Mouse (Mus musculus): ENCODE measurements around the gene Aox3. TPM values are rescaled to one million over a fixed set of nuclear protein-coding genes. Genes with fewer than 3 reads are reported as not detected.
A peak's percentile ranks its signal among the peaks of the same experiment; 100 is the strongest.

The Aox3 gene
- under 1 TPM; 0.22 to 0.47 TPM for total RNA-seq (2021)

DNA sequence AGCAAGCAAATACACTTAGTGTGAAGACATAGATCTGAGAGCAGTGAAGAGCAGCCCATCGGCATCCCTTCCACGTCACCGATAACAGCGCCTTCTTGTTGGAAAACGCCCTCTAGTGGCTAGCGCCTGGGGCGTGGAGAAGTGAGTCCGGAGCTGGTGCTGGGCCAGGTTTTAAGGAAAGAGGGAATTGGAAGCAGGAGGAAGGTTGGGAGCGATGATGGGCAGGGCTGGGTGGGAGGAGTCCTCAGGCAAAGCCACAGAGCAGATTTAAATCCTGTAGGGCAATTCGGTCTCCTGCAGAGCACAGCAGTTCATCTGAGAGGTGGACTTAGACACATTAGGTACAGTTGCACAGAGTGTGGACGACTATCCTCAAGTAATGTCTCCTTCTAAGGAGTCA lies at the start of gene Aox3:
Gene Aox3, plus strand, starts transcription at position 251 of the 400 bp plus-strand sequence.
- peak; percentile 74 to 84 for DNase-seq
- intact Hi-C loops (cut with DNase I), result no loop called here

DNA sequence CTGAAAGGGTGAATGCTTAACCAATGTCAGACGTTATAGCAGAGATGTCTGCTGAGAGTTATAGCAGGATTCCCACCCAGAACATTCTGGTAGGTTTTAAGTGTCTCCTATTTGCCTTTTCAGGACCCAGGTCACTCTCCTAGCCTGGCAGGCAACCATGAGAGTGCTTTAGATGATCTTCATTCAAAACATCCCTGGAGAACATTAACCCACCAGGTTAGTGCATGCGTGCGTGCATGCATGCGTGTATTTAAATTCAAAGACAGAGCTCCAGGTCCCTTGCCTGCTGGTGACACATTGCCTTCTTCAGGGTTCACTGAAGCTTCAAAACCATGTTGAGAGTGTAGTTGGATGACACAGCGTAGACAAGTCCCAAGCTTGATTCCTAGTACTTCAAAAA lies 47.8 kb upstream of the Aox3 start:
- no peak for DNase-seq
- intact Hi-C loops (cut with DNase I), result no loop called here

DNA sequence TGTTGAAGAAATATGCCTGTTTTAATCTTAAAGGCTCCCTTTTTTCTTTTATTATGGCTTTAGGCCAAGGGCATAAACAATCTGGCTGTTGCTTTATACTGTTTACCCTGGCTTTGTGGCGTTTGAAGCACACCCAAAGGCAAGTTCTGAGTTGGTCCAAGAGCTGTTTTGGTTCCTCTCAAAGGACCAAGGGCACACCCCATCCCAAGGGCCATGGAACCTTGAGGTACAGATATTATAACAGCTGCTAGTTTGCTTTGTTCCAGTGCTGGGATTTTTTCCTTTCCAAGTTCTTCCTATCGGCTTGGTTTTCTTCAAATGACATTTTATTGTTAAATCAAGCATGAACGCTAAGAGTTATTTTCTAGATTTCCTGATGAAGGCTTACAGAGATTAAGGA lies 47.3 kb upstream of the Aox3 start:
- peak; percentile 23 to 43 for DNase-seq
- intact Hi-C loops (cut with DNase I), result no loop called here

DNA sequence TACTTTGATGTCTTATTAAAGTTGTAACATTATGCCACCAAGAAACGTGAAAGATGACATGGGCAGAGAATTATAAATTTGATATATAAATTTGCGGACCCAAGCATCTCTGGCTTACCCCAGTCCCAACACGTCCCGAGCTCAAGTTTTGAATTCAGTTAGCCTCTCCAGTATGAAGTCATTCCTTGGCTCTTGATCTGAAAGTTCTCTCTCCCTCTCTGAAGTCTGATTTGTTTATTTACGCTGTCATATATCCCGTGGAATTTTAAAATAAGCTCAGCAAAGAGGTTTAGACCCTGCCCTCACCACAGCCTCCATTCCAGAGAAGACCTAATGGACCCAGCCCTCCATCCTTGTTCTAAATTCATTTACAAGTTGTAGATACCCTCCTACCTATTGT lies 43.7 kb upstream of the Aox3 start:
- intact Hi-C loops (cut with DNase I), result no loop called here

DNA sequence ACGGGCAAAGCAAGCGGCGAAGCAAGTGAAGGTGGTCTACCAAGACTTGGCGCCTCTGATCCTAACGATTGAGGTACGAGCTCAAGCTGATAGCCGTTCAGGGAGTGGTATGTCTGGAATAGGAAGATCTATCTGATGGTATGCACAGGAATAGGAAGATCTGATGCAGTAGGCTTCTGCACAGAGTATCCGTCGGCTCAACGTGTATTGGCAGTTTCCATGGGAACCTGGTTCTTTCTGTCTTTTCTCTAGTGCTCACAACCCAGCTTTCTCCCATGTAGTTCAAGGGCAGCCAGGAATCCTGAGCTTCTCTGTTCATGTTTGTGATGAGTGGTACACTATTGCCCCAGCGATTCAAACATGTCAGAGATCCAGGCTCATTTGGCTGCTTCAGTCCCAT lies 42.8 kb upstream of the Aox3 start:
- intact Hi-C loops (cut with DNase I), result no loop called here
- no peak for DNase-seq

More for the DNA sequence above, 43.7 kb upstream of the Aox3 start:
- no peak for DNase-seq

DNA sequence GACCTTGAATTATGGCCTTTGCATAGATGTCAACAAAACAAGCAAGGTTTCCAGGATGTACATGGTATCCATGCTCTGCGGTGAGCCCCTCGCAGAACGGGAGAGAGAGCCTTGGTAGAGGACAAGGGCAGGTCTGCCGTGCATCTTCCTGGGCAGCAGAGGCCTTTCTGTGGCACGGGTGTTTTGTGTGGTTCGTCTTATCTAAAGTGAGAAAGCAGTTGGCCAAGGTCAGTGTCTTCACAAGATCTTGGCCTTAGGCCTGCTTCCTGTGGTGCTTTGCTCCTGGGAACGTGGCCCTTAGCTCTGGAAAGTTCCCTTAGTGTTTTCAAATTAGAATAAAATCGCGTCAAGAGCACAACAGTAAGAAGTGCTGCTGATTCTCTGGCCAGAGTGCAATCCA lies 41.9 kb upstream of the Aox3 start:
- intact Hi-C loops (cut with DNase I), result no loop called here
- no peak for DNase-seq

DNA sequence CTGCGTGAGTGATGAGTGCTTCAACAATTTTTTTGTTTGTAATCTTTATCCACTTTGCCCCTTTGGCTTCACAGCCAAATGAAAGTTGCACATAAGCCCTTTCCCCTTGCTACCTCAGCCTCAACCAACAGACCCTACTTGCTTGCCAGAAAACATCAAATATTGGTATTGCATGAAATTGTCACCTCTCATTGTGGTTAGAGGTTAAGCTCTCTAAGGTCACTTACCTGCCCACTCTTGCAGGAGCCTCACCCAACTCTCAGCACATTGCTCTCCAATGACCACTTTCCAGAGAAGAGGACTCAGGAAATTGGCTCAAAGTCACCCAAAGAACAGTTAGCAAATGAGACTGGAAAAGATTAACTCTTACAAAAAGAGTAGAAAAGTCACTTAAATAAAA lies 41.4 kb upstream of the Aox3 start:
- no peak for DNase-seq
- intact Hi-C loops (cut with DNase I), result no loop called here

DNA sequence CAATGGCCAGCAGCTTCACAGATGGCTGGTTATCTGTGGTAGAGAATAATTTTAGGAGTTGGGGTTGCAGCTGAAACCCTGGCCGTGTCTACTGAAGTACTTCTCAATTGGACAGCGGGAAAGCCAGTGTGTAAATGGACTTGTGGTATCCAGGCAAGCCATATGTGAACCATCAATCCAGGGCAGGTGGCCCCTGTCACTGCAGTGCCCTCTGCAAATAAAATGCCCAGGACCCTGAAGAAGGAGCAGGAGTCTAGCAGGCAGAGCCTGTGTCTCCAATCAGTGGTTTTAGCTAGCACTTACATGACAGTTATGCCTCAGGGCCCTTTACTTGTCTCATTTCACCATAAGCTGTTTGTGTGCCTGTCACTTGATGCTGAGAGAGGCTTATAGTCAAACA lies 40.5 kb upstream of the Aox3 start:
- no peak for DNase-seq
- intact Hi-C loops (cut with DNase I), result no loop called here

DNA sequence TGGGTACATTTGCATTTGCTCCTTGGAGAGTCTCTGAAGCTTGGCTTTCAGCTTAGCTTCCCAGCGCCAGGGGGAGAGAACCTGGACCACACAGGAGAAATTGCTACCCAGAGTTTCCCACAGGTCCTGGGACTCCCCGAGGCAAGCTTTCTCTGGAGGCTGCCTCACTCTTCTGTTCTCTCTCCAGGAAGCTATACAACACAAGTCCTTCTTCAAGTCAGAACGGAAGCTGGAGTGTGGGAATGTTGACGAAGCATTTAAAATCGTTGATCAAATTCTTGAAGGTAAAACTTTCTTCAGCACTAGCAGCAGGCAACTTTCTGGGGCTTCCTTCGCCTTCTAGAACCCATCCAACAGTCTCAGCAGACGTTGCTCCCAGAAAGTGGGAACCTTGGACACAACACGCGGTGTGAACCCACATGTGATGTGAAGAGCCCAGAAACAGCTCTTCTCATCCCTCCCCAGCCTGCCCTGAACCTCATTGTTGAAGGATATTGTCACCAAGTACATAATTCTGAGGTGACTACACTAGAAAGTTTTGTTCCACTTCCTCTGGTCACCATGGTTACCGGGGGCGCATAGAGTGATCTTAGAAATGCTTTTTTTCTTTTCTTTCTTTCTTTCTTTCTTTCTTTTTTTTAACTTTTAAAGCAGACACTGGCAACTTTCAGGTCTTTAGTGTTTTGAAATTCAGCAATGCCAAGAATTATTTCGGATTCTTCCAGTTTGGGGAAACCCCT lies 39.8 kb upstream of the Aox3 start:
- peak; percentile 8 to 48 for DNase-seq
- intact Hi-C loops (cut with DNase I), result no loop called here

DNA sequence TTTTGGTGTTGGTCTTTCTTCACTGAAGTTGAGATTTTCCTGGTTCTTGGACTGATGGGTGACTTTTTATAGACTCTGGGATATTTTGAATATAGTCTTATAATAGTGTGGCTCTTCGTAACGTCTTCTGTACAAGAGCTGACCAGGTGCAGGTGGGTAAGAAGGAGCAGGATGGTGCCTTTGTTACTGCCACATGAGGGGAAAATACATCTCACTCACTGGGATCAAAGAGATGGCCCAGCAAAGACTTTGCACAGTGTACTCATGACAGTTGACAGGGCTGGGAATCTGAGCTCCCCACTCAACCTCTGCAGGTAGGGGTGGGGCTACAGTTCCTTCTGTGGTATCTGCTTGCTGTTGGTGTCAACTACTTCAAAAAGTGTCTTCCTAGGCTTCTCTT lies 38.7 kb upstream of the Aox3 start:
- DNase-seq, result no peak
- intact Hi-C loops (cut with DNase I), result no loop called here

DNA sequence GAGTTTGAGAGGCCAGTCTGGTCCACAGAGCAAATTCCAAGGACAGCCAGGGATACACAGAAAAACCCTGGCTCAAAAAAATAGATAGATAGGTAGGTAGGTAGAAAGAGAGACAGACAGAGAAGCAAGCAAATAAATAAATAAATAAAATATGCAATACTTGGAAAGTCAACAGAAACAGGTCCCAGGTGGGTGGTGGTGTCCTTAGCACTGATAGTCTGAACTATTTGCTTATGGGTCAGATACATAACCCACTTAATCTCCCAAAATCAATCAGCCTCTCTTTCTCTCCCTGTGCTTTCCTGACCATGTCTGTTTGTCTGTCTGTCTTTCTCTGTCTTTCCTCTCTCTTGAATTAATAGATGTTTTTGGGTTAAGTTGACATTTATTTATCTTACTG lies 35.0 kb upstream of the Aox3 start:
- DNase-seq, result no peak
- intact Hi-C loops (cut with DNase I), result no loop called here

DNA sequence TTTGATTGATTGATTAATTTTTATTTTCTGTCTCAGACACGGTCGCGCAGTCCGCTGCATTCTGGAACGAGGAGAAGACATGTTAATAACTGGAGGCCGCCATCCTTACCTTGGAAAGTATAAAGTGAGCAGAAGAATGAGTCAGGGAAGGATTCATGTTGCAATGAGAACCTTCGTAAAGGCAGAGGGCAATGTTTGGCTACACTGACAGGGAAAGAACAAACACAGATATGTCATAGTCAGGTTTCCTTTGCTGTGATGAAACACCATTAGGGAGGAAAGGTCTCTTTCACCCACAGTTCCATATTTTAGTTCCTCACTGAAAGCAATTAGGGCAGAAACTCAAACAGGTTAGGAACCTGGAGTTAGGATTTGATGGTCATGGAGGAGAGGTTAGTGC lies 34.5 kb upstream of the Aox3 start:
- DNase-seq, result no peak
- intact Hi-C loops (cut with DNase I), result no loop called here

DNA sequence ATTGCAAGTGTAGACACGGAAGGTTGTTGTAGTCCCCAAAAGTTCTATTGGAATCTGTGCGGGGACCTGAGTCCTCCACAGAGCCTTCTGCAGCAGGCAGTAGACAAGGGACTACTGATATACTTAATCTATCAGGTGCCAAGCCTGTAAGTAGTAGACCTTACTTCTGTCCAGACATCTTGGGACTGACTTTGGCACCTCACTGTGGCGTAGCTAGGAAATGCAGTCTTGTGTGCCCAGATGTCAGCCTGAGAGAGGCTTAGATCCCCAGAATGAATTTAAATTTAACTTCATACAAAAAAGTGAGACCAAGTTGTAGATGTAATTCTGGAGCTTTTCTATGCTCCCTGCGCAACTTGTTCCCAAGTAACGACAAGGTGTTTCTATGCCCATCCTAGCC lies 33.2 kb upstream of the Aox3 start:
- intact Hi-C loops (cut with DNase I), result no loop called here
- DNase-seq, result peak; percentile 18 to 24

DNA sequence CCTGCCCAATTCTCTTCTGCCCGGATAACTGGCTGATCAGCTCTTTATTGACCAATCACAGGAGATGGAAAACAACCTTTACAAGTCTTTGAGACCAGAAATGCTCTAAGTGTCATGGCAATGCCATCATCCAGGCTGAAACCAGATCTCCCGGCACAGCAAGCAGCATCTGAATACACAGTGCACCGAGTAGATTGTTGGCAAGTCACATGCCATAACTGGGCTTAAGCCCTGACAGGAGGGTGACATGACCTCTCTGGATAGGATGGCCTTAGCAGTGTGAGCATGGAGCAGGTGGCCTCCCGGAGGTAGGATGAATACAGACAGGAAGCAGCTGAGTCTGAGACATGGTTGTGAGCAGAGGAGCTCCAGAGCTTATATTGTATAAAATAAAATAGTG lies 32.5 kb upstream of the Aox3 start:
- DNase-seq, result no peak
- intact Hi-C loops (cut with DNase I), result no loop called here

DNA sequence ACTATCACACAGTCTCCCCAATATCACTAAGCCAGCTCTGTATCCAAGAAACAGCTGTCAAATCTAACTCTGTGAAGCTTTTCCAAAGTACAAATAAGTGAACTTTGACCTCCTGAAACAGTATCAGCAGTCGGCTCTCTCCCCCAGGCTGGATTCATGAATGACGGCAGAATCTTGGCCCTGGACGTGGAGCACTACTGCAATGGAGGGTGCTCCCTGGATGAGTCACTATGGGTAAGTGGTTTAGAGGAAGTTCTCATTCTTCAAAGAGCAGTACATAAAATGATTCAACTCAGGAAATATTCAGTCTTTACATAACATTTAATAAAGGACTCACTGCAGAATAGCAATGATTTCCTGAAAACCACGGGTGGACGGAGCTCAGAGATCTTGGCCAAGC lies 31.6 kb upstream of the Aox3 start:
- intact Hi-C loops (cut with DNase I), result no loop called here
- no peak for DNase-seq

DNA sequence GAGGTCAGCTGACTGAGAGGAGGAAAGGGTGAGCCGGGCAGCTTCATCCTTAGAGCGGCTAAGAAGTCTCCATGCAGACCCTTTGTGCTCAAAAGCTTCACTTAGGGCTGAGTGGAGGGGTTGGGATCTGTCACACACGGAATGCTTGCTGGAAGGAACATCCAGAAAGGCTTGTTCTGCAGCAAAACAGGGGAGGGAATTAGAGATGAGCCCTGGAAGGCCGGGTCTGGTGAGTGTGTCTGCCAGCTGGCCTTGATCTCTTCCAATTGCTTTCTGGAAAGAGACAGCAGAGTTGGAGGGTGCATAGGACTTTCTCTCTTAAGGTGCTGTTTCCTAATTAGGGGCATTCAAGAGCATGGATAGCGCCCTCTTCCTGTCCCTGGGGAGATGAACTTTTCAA lies 23.6 kb upstream of the Aox3 start:
- peak; percentile 13 to 33 for DNase-seq
- intact Hi-C loops (cut with DNase I), result no loop called here

DNA sequence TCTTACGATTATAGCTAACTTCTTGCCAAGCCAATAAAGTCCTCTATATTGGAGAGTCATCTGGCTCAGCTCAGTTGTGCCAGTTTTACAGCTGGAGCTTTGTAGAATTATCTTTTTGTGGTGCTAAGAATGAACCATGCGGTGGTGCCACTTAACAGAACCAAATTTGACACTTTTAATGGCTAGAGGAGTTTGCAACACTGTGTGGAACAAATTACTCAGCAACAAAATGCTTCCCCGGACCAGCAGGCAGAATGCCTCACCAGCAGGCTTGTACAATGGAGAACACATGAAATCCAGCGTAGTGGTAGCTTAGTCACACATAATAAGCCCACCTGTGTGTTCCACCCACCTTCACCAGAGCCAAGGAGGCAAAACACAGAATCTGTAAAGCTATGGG lies 22.7 kb upstream of the Aox3 start:
- DNase-seq, result no peak
- intact Hi-C loops (cut with DNase I), result no loop called here

DNA sequence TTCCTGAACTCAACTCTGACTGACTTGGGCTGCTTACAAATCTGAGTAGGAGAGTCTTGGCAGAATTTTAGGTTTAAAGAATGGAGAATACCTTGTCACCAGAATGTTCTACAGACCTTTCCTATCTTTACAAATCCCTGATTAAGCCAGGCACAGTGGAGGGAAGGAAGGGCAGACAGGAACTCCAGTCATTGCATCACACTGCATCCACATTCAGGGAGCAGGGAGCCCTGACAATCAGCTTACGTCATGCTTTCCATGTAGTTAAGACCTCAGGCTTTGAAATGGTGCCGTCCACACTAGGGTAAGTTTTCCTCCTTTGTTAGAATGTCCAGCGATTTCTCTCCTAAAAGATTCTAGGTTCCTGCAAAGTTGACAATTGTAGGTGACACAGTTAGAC lies 21.7 kb upstream of the Aox3 start:
- intact Hi-C loops (cut with DNase I), result no loop called here
- no peak for DNase-seq

DNA sequence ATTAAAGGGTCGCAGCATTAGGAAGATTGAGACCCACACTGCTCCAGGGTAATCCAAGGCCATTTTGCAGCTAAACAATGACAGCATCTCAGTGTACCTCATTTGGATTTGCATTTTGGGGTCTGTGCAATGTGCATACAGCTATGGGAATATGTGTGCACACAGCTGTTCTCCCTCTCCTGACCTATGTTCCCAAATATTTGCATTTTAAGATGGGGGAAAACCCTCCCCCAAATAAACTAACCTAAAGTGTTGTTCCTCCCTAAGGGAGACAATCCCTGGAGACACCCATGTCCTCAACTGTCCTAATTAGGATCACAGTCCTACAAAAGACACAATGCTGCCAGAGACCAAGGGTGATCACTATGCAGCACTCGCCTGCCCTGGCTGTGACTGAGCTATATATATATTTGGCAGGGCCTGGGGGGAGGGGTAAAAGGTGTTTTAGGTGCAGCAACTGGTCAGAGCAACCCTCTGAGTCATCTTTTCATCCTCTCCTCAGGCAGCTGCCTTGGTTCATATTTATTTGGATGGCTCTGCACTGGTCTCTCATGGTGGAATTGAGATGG lies 20.9 kb upstream of the Aox3 start:
- DNase-seq, result no peak
- intact Hi-C loops (cut with DNase I), result no loop called here

DNA sequence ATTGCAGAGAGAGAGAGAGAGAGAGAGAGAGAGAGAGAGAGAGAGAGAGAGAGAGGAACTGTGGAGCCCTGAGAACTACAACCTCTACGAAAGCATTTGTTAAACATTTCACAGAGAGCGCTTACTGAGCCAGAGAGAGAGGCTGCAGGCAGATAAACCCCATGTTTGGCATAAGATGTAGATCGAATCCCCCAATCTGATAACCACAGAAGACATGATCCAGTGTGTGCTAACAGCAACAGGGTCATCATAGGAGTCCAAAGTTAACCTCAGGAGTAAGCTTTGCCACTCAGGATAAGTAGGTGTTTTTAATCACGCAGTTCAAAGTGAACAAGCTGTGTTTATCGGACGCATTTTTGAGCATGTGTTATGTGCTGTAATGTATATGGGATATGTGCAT lies 15.6 kb upstream of the Aox3 start:
- no peak for DNase-seq
- intact Hi-C loops (cut with DNase I), result no loop called here

DNA sequence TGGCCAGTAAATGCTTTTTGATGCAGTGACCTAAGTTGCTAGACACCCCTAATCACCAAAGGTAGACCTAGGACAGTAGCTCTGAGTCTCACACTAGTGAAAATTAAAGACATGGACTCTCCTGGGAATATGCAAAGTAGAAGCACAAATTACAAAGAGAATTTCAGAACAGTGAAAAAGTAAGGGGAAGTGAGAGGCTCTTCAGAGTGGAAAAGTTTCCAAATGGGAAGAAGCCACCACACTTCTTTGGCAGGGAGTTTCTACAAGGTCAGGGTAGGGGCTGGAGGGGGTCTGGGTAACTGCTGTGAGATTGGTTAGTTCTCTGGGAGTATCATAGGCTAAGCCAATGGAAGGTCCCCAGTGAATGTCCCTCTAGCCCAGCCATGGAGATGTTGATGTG lies 13.8 kb upstream of the Aox3 start:
- no peak for DNase-seq
- intact Hi-C loops (cut with DNase I), result no loop called here

DNA sequence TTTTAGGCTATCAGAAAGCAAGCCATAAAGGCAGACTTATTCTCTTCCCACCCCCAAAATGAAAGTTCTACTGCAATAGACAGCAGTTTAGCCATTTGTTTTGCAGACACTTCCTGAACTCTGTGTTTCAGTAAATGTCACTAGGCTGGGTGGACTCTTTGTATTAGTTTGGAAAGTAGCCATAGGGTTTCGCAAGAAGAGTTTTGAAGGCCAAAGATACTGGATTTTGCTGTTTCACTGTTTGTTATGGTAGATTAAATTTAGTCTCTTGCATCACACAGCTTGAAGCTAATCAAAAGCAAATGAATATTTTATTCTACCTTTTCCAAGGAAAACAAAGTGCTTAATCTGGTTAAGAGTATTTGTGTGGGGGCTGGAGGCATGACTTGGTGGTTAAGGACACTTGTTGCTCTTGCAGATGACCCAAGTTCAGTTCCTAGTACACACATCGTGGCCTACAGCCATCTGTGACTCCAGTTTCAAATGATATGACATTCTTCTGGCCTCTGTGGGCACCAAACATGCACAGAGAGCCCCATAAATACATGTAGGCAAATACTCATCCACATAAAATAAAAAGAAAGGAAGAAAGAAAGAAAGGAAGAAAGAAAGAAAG lies 11.3 kb upstream of the Aox3 start:
- intact Hi-C loops (cut with DNase I), result no loop called here
- DNase-seq, result peak; percentile 43 to 51

DNA sequence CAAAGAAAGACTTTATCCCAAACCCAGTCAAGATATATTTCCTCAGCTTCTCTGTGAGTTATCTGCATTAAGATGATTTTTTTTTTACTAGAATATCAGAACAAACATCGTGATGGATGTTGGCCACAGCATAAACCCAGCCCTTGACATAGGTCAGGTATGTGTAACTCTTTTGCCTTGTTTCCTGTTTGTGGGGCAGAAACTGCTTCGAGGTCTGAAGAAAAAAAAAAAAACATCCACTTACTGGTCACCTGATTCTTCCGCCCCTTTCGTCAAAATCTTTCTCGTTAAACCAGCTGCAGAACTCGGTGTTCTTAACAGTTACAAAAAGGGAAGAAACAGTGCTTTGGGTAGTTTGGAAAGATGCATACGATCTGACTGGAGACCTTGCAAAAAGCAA lies 10.4 kb upstream of the Aox3 start:
- DNase-seq, result no peak
- intact Hi-C loops (cut with DNase I), result no loop called here

All from heart, postnatal 10 days (tissue).